In genomic region chr2:31006434-31006833, GRCm38 (mm10) we compare ENCODE assay signal across 11 mouse cellular contexts. TPM values are rescaled to one million over a fixed set of nuclear protein-coding genes. Genes with fewer than 3 reads are reported as not detected.
A peak's percentile ranks its signal among the peaks of the same experiment; 100 is the strongest.
DNase-seq lines count a peak whose midpoint lies in the region; ATAC-seq and TF ChIP-seq lines count a peak whose summit lies in the region.
"Had no signal": no experiment of that assay in that cellular context is flagged by ENCODE, and none has a peak within 500 bp of the region (broad histone marks: within the 10 kb centered on the region; RNA-seq: fewer than 3 reads in every experiment).

No protein-coding gene starts in this region.

- TF ChIP-seq CTCF in stomach, postnatal 0 days (IDR thresholded peaks at IDR 0.05; ENCODE audit: low read depth): no peak
- TF ChIP-seq CTCF in testis, adult 2 months (IDR thresholded peaks at IDR 0.05; ENCODE audit: control insufficient read depth, insufficient read depth, insufficient replicate concordance, low read depth, low read length): no peak

- DNase-seq in stomach, postnatal 0 days (ENCODE audit: low spot score): no peak
- DNase-seq in limb, embryonic 14.5 days (ENCODE audit: low spot score): no peak
- DNase-seq in cerebellum, postnatal 14 days: no peak
- no peak for DNase-seq in right cerebral cortex, postnatal 10 days (ENCODE audit: low spot score in 2 of 2)
- DNase-seq: cerebellum, adult 11-12 months; lung, postnatal 10 days had no signal

- H3K9me3 ChIP-seq in stomach, embryonic 15.5 days: no peaks in the 10 kb centered on the region
- H3K9me3 ChIP-seq in stomach, postnatal 0 days (ENCODE audit: control insufficient read depth, low read length): no peaks in the 10 kb centered on the region
- H3K9me3 ChIP-seq in erythroblast, embryonic 14.5 days (ENCODE audit: control insufficient read depth, low read length): no peaks in the 10 kb centered on the region
- no peaks in the 10 kb centered on the region for H3K9me3 ChIP-seq in limb, embryonic 14.5 days (ENCODE audit: control insufficient read depth, low read length)
- H3K9me3 ChIP-seq in forebrain, embryonic 15.5 days: no peaks in the 10 kb centered on the region
- H3K9me3 ChIP-seq: kidney, embryonic 15.5 days had no signal

- no peak overlapping the region for H3K4me2 ChIP-seq in stomach, embryonic 15.5 days
- H3K4me2 ChIP-seq in stomach, postnatal 0 days (replicated peaks; ENCODE audit: low read depth): no peak overlapping the region
- H3K4me2 ChIP-seq in limb, embryonic 14.5 days (replicated peaks; ENCODE audit: low read depth, low read length, severe bottlenecking): no peak overlapping the region
- H3K4me2 ChIP-seq in forebrain, embryonic 15.5 days (replicated peaks): no peak overlapping the region
- H3K4me2 ChIP-seq: kidney, embryonic 15.5 days had no signal

- H3K27me3 ChIP-seq in stomach, embryonic 15.5 days (replicated peaks): no peaks in the 10 kb centered on the region
- H3K27me3 ChIP-seq in stomach, postnatal 0 days (ENCODE audit: control insufficient read depth, insufficient read depth, low read length): no peaks in the 10 kb centered on the region
- no peaks in the 10 kb centered on the region for H3K27me3 ChIP-seq in erythroblast, embryonic 14.5 days (ENCODE audit: control insufficient read depth)
- H3K27me3 ChIP-seq in limb, embryonic 14.5 days (ENCODE audit: control insufficient read depth, insufficient read depth, low read length): no peaks in the 10 kb centered on the region
- H3K27me3 ChIP-seq in testis, adult 2 months (ENCODE audit: control insufficient read depth, insufficient read depth, low read length): no peaks in the 10 kb centered on the region
- no peaks in the 10 kb centered on the region for H3K27me3 ChIP-seq in forebrain, embryonic 15.5 days
- H3K27me3 ChIP-seq: kidney, embryonic 15.5 days had no signal

- peaks cover 3% of the 10 kb centered on the region; the same call in 1 of the 2 replicates for H3K36me3 ChIP-seq in stomach, embryonic 15.5 days
- peaks cover 8% of the 10 kb centered on the region; the same call in 1 of the 2 replicates for H3K36me3 ChIP-seq in stomach, postnatal 0 days (ENCODE audit: control insufficient read depth, insufficient read depth, low read length)
- H3K36me3 ChIP-seq in erythroblast, embryonic 14.5 days (ENCODE audit: control insufficient read depth): peaks cover 59% of the 10 kb centered on the region
- peaks cover 54% of the 10 kb centered on the region for H3K36me3 ChIP-seq in limb, embryonic 14.5 days (ENCODE audit: control insufficient read depth, insufficient read depth, low read length)
- H3K36me3 ChIP-seq in testis, adult 2 months (ENCODE audit: control insufficient read depth, insufficient read depth, low read length): peaks cover 1% of the 10 kb centered on the region
- H3K36me3 ChIP-seq in forebrain, embryonic 15.5 days: peaks cover 59% of the 10 kb centered on the region

- no peak overlapping the region for H3K4me3 ChIP-seq in stomach, embryonic 15.5 days (replicated peaks)
- no peak overlapping the region for H3K4me3 ChIP-seq in stomach, postnatal 0 days (ENCODE audit: low read depth, low read length)
- peak overlapping the region; percentile 47 for H3K4me3 ChIP-seq in erythroblast, embryonic 14.5 days (replicated peaks)
- no peak overlapping the region for H3K4me3 ChIP-seq in limb, embryonic 14.5 days (replicated peaks; ENCODE audit: low read length)
- H3K4me3 ChIP-seq in testis, adult 2 months (ENCODE audit: control insufficient read depth, low read depth, low read length): peak overlapping the region; percentile 28; the same call in 1 of the 2 replicates
- H3K4me3 ChIP-seq in forebrain, embryonic 15.5 days: no peak overlapping the region
- H3K4me3 ChIP-seq: kidney, embryonic 15.5 days had no signal

- no peak for TF ChIP-seq EP300 in stomach, postnatal 0 days (optimal IDR thresholded peaks at IDR 0.05)

- 71% methylated on average over 5 of the region's 5 CpGs for WGBS in stomach, embryonic 15.5 days
- WGBS in stomach, postnatal 0 days: 73% methylated on average over 5 of the region's 5 CpGs
- WGBS in limb, embryonic 14.5 days: 79% methylated on average over 5 of the region's 5 CpGs
- WGBS in forebrain, embryonic 15.5 days: 84% methylated on average over 5 of the region's 5 CpGs

- no peak for TF ChIP-seq POLR2A in limb, embryonic 14.5 days (IDR thresholded peaks at IDR 0.05; ENCODE audit: borderline replicate concordance, extremely low read depth, insufficient read depth, insufficient read length)
- TF ChIP-seq POLR2A in testis, adult 2 months (IDR thresholded peaks at IDR 0.05; ENCODE audit: control insufficient read depth, low read depth, low read length): peak; percentile 56; the same call in 1 of the 2 replicates

- no peaks in the 10 kb centered on the region; the same call in 1 of the 2 replicates for H3K4me1 ChIP-seq in stomach, embryonic 15.5 days
- no peaks in the 10 kb centered on the region for H3K4me1 ChIP-seq in stomach, postnatal 0 days (replicated peaks; ENCODE audit: control insufficient read depth, insufficient read depth)
- H3K4me1 ChIP-seq in erythroblast, embryonic 14.5 days (ENCODE audit: control insufficient read depth): peaks cover 55% of the 10 kb centered on the region
- H3K4me1 ChIP-seq in limb, embryonic 14.5 days (ENCODE audit: control insufficient read depth, insufficient read depth, low read length): no peaks in the 10 kb centered on the region
- no peaks in the 10 kb centered on the region; the same call in 1 of the 2 replicates for H3K4me1 ChIP-seq in testis, adult 2 months (ENCODE audit: control insufficient read depth, insufficient read depth, low read length)
- no peaks in the 10 kb centered on the region for H3K4me1 ChIP-seq in forebrain, embryonic 15.5 days
- H3K4me1 ChIP-seq: kidney, embryonic 15.5 days had no signal

- no peak overlapping the region for H3K27ac ChIP-seq in stomach, embryonic 15.5 days
- no peak overlapping the region for H3K27ac ChIP-seq in stomach, postnatal 0 days (replicated peaks)
- no peak overlapping the region; the same call in 1 of the 2 replicates for H3K27ac ChIP-seq in limb, embryonic 14.5 days (replicated peaks; ENCODE audit: low read depth, low read length)
- peak overlapping the region; percentile 81 for H3K27ac ChIP-seq in testis, adult 2 months (ENCODE audit: control insufficient read depth, insufficient read depth, low read depth, low read length)
- no peak overlapping the region for H3K27ac ChIP-seq in forebrain, embryonic 15.5 days (replicated peaks)
- H3K27ac ChIP-seq: kidney, embryonic 15.5 days had no signal

- no peak overlapping the region for H3K9ac ChIP-seq in stomach, embryonic 15.5 days
- H3K9ac ChIP-seq in stomach, postnatal 0 days (ENCODE audit: low read length): no peak overlapping the region
- H3K9ac ChIP-seq in limb, embryonic 14.5 days (ENCODE audit: low read depth, low read length, severe bottlenecking): no peak overlapping the region
- H3K9ac ChIP-seq in forebrain, embryonic 15.5 days (replicated peaks): no peak overlapping the region
- H3K9ac ChIP-seq: kidney, embryonic 15.5 days had no signal

- ATAC-seq in stomach, embryonic 15.5 days (ENCODE audit: insufficient read depth, low FRiP score, low read depth): peak; percentile 70; the same call in 1 of the 2 replicates
- no peak for ATAC-seq in stomach, postnatal 0 days (ENCODE audit: low FRiP score, low TSS enrichment)
- ATAC-seq in limb, embryonic 14.5 days (ENCODE audit: low FRiP score, low read depth): peak; percentile 51; the same call in 1 of the 2 replicates
- ATAC-seq in forebrain, embryonic 15.5 days (replicated peaks): no peak

RNA-seq across cellular contexts. Expression of gene Usp20, which starts 24.4 kb away (rescaled TPM):
- polyA plus RNA-seq in stomach, embryonic 15.5 days (2015; fragmentation: Nextera tagmentation; extraction: Ambion mirVana): 17.4 and 19.0 TPM in 2 replicates
- 8.9 and 9.0 TPM in 2 replicates for polyA plus RNA-seq in stomach, postnatal 0 days (2015; fragmentation: Nextera tagmentation; extraction: Ambion mirVana)
- polyA plus RNA-seq in erythroblast, embryonic 14.5 days (2012): 0.30 and 0.32 TPM in 2 replicates
- polyA plus RNA-seq in limb, embryonic 14.5 days (2012; rRNA removed): 21.5 and 22.7 TPM in 2 replicates
- 19.0 and 19.4 TPM in 2 replicates for polyA plus RNA-seq in limb, embryonic 14.5 days (2014; fragmentation: Nextera tagmentation; extraction: Ambion mirVana)
- 68.1 and 76.9 TPM in 2 replicates for polyA plus RNA-seq in testis, adult 2 months (2012; rRNA removed)
- 38.8 and 39.8 TPM in 2 replicates for polyA plus RNA-seq in forebrain, embryonic 15.5 days (2015; fragmentation: Nextera tagmentation; extraction: Ambion mirVana)

RNA-seq across cellular contexts. Expression of gene BC005624, which starts 24.4 kb away (rescaled TPM):
- 53.8 TPM in 2 replicates for polyA plus RNA-seq in stomach, embryonic 15.5 days (2015; fragmentation: Nextera tagmentation; extraction: Ambion mirVana)
- polyA plus RNA-seq in stomach, postnatal 0 days (2015; fragmentation: Nextera tagmentation; extraction: Ambion mirVana): 29.5 TPM in 2 replicates
- polyA plus RNA-seq in erythroblast, embryonic 14.5 days (2012): 1.8 and 2.2 TPM in 2 replicates
- 46.7 and 65.1 TPM in 2 replicates for polyA plus RNA-seq in limb, embryonic 14.5 days (2012; rRNA removed)
- 46.5 and 52.8 TPM in 2 replicates for polyA plus RNA-seq in limb, embryonic 14.5 days (2014; fragmentation: Nextera tagmentation; extraction: Ambion mirVana)
- 19.9 and 23.7 TPM in 2 replicates for polyA plus RNA-seq in testis, adult 2 months (2012; rRNA removed)
- 84.2 and 85.9 TPM in 2 replicates for polyA plus RNA-seq in forebrain, embryonic 15.5 days (2015; fragmentation: Nextera tagmentation; extraction: Ambion mirVana)

RNA-seq across cellular contexts. Expression of gene Tor1a, which starts 38.7 kb away (rescaled TPM):
- 73.9 and 74.5 TPM in 2 replicates for polyA plus RNA-seq in stomach, embryonic 15.5 days (2015; fragmentation: Nextera tagmentation; extraction: Ambion mirVana)
- polyA plus RNA-seq in stomach, postnatal 0 days (2015; fragmentation: Nextera tagmentation; extraction: Ambion mirVana): 49.1 and 51.2 TPM in 2 replicates
- 4.8 and 6.5 TPM in 2 replicates for polyA plus RNA-seq in erythroblast, embryonic 14.5 days (2012)
- 66.6 and 67.1 TPM in 2 replicates for polyA plus RNA-seq in limb, embryonic 14.5 days (2012; rRNA removed)
- 70.6 and 75.5 TPM in 2 replicates for polyA plus RNA-seq in limb, embryonic 14.5 days (2014; fragmentation: Nextera tagmentation; extraction: Ambion mirVana)
- 10.5 and 11.1 TPM in 2 replicates for polyA plus RNA-seq in testis, adult 2 months (2012; rRNA removed)
- 102 and 103 TPM in 2 replicates for polyA plus RNA-seq in forebrain, embryonic 15.5 days (2015; fragmentation: Nextera tagmentation; extraction: Ambion mirVana)

RNA-seq across cellular contexts. Expression of gene Tor1b, which starts 53.7 kb away (rescaled TPM):
- polyA plus RNA-seq in stomach, embryonic 15.5 days (2015; fragmentation: Nextera tagmentation; extraction: Ambion mirVana): 30.6 and 31.1 TPM in 2 replicates
- 20.1 and 21.8 TPM in 2 replicates for polyA plus RNA-seq in stomach, postnatal 0 days (2015; fragmentation: Nextera tagmentation; extraction: Ambion mirVana)
- 0.83 and 1.4 TPM in 2 replicates for polyA plus RNA-seq in erythroblast, embryonic 14.5 days (2012)
- 45.3 and 45.9 TPM in 2 replicates for polyA plus RNA-seq in limb, embryonic 14.5 days (2012; rRNA removed)
- 39.6 and 40.7 TPM in 2 replicates for polyA plus RNA-seq in limb, embryonic 14.5 days (2014; fragmentation: Nextera tagmentation; extraction: Ambion mirVana)
- 12.9 and 14.0 TPM in 2 replicates for polyA plus RNA-seq in testis, adult 2 months (2012; rRNA removed)
- 23.6 and 23.7 TPM in 2 replicates for polyA plus RNA-seq in forebrain, embryonic 15.5 days (2015; fragmentation: Nextera tagmentation; extraction: Ambion mirVana)

Comparison
In these comparisons a context has a peak if more than half of its experiments do, and no peak if none do; other contexts are left out.
1. ATAC-seq: peak in stomach, embryonic 15.5 days (single experiment) and limb, embryonic 14.5 days (single experiment); none in stomach, postnatal 0 days (single experiment) and forebrain, embryonic 15.5 days (single experiment).
2. H3K4me3 ChIP-seq: peak in erythroblast, embryonic 14.5 days (single experiment) and testis, adult 2 months (single experiment); none in stomach, embryonic 15.5 days (single experiment), stomach, postnatal 0 days (single experiment), limb, embryonic 14.5 days (single experiment) and forebrain, embryonic 15.5 days (single experiment).